Mouse (Mus musculus): Measurements from ENCODE around the gene Gm11563.
"Not testable (repeated sequence)": the region's sequence is repeated elsewhere in the genome, so short reads cannot be mapped to it uniquely, and the experiment has no call there.

Gm11563 gene

GRCm38 (mm10) chr11:99658467-99659010 lies at the start of gene Gm11563:
Gene Gm11563, minus strand, starts transcription at chr11:99658960.
- DNase-seq, result not testable (repeated sequence)

GRCm38 (mm10) chr11:99690463-99690862 lies 31.7 kb upstream of the Gm11563 start, which contains the start of gene Gm14190:
Gene Gm14190, minus strand, starts transcription at chr11:99690740.
- DNase-seq, result no peak

GRCm38 (mm10) chr11:99685235-99685634 lies 26.5 kb upstream of the Gm11563 start:
- DNase-seq, result peak; percentile 16 to 21

GRCm38 (mm10) chr11:99683481-99683880 lies 24.7 kb upstream of the Gm11563 start:
- DNase-seq, result peak; percentile 40 to 51

GRCm38 (mm10) chr11:99665860-99666259 lies 7.1 kb upstream of the Gm11563 start, which contains the start of gene Krtap4-6:
Gene Krtap4-6, minus strand, starts transcription at chr11:99665960.
- no peak for DNase-seq

- no peak for DNase-seq
Observed at GRCm38 (mm10) chr11:99662802-99663201, 4.0 kb upstream of the Gm11563 start.

- no peak for DNase-seq
Observed at GRCm38 (mm10) chr11:99659256-99659655, 496 bp upstream of the Gm11563 start.

GRCm38 (mm10) chr11:99657051-99657450 lies 1.7 kb downstream of the Gm11563 start:
- DNase-seq, result no peak

- no peak for DNase-seq
Observed at GRCm38 (mm10) chr11:99650136-99650535, 8.6 kb downstream of the Gm11563 start, which contains the start of gene Gm11555. Gene Gm11555, minus strand, starts transcription at chr11:99650236.

- DNase-seq, result peak; percentile 10 to 14
Observed at GRCm38 (mm10) chr11:99646444-99646843, 12.3 kb downstream of the Gm11563 start.

GRCm38 (mm10) chr11:99644351-99644750 lies 14.4 kb downstream of the Gm11563 start:
- DNase-seq, result no peak

- not testable (repeated sequence) for DNase-seq
Observed at GRCm38 (mm10) chr11:99643635-99644139, 15.1 kb downstream of the Gm11563 start, which contains the start of gene Krtap4-7. Gene Krtap4-7, minus strand, starts transcription at chr11:99644089.

- no peak for DNase-seq
Observed at GRCm38 (mm10) chr11:99640926-99641325, 17.8 kb downstream of the Gm11563 start.

- DNase-seq, result no peak
Observed at GRCm38 (mm10) chr11:99637086-99637485, 21.7 kb downstream of the Gm11563 start.

GRCm38 (mm10) chr11:99634653-99635134 lies 24.1 kb downstream of the Gm11563 start, which contains the start of gene Krtap4-2:
Gene Krtap4-2, minus strand, starts transcription at chr11:99635084.
- DNase-seq, result no peak

GRCm38 (mm10) chr11:99633293-99633692 lies 25.5 kb downstream of the Gm11563 start:
- no peak for DNase-seq

- no peak for DNase-seq
Observed at GRCm38 (mm10) chr11:99630890-99631289, 27.9 kb downstream of the Gm11563 start.

GRCm38 (mm10) chr11:99628138-99628537 lies 30.6 kb downstream of the Gm11563 start, which contains the start of gene Krtap4-1:
Gene Krtap4-1, minus strand, starts transcription at chr11:99628238.
- DNase-seq, result no peak

GRCm38 (mm10) chr11:99620335-99620734 lies 38.4 kb downstream of the Gm11563 start, which contains the start of gene Gm11562:
Gene Gm11562, minus strand, starts transcription at chr11:99620435.
- no peak for DNase-seq

GRCm38 (mm10) chr11:99614796-99615363 lies 43.9 kb downstream of the Gm11563 start, which contains the start of gene Krtap2-4:
Gene Krtap2-4, minus strand, starts transcription at chr11:99614846.
- no peak for DNase-seq

GRCm38 (mm10) chr11:99610089-99610488 lies 48.7 kb downstream of the Gm11563 start, which contains the start of gene Gm11937:
Gene Gm11937, minus strand, starts transcription at chr11:99610189.
- DNase-seq, result not testable (repeated sequence)

- DNase-seq, result peak; percentile 4 to 25
Observed at GRCm38 (mm10) chr11:99609126-99609525, 49.6 kb downstream of the Gm11563 start.

Data from cerebellum, postnatal 14 days (tissue).